Mouse (Mus musculus): ENCODE results near the gene Tnnt3.

Gene Tnnt3

GRCm38 (mm10) chr7:142564955-142565643, 66.5 kb downstream of the Tnnt3 start:
- in situ Hi-C loops (cut with MboI, MseI), result no loop called here
